Mouse (Mus musculus): ENCODE data around the gene Sox13. TPM values are rescaled to one million over a fixed set of nuclear protein-coding genes. Genes with fewer than 3 reads are reported as not detected.

Sox13 gene
- total RNA-seq, 2 experiments from 2014 or later = 8.3 to 12.0 TPM

DNA sequence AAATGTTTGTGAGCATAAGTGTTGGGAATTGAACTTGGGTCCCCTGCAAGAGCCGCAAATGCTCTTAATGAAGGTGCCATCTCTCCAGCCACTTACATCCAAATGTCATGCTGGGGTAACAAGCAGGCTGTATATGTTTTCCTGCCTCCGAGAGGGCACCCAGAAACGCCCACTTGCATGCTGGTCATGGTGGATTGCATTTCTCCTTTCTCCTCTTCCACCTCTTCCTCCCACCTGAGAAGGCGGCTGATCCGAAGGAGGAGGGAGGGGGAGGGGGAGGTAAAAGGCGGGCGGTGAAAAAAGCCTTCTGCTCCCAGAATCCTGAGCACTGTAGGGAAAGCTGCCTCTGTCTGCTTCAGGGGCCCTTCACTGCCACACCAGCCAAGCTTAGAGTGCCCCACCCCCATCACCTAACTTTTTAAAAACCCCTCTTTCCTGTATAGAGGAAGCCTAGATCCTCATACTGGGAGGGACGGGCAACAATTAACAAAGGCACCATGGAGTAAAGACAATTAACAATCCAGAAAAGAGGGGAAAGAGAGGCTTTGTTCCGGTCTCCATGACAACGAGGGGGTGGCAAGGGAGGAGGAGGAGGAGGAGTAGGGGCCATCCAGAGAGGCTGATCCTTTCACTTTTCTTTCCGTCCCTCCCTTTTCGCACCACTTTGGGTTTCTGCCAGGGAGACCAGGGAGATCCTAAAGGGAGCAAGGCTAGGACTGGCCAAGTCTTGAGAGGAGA is 10.0 kb upstream of the Sox13 start:
- DNase-seq (ENCODE audit: low spot score in 2 of 2) = peak in 1 of 2 experiments; percentile 14
- intact Hi-C loops (cut with DNase I) = no loop called here

DNA sequence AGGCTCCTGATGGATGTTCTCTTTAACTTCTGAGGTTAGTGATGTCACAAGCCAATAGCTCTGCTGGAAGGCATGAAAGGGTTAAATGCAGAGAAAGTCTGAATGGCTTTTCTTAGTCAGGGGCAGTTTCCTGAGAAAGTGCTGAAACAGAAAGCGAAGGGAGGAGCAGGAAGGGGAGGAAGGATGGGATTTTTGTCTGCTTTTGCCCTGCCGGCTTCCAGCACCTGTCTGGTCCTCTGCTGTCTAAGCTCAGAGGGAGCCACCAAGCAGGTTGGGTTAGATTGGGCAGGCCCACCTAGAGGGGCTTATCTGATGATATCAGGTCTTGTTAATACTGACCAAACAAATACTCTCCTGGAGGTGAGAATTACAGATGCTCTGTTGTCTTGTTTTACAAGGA is 8.4 kb upstream of the Sox13 start:
- intact Hi-C loops (cut with DNase I) = no loop called here

DNA sequence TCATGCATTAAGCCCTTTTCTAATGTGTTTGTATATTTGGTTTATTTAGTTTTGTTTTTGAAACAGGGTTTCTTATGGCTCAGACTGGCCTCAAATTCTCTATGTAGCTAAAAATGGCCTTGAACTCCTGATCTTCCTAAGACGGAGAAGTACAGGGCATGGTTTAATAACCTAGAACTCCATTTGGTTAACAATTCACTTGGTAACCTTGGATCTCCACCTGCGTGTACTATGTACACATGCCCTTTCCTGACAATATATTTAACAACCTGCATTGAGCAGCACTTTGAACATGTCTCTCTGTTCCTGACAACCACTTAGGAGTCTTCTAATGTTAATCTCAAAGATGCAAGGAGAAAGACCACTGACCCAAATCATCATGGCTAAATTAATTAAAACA is 7.0 kb upstream of the Sox13 start:
- intact Hi-C loops (cut with DNase I) = no loop called here
- no peak for DNase-seq (ENCODE audit: low spot score in 2 of 2)

More for the DNA sequence above, 8.4 kb upstream of the Sox13 start:
- DNase-seq (ENCODE audit: low spot score in 2 of 2) = no peak

DNA sequence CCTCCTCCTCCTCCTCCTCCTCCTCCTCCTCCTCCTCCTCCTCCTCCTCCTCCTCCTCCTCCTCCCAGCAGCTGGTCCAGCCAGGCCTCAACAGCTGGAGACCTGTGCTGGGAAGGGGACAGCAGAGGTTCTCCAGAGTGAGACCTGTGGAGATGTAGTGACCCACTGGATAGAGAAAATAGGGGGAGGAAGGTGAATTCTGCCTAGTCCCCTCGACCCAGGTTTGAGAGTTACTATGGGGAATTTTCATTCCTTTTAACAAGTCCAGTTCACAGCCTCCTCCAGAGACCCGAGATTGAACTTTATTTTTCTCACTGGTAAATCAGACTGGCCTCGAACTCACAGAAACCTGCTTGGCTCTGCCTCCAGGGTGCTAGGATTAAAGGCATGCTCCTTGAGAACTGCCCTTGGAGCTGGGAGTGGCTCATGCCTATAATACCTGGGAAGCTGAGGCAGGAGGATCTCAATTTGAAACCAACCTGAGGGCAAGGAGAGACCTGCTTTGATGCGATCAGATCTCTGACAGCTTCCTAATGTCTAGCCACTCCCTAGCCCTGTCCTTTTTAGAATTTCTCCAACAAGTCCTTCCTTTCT is 467 bp upstream of the Sox13 start:
- no peak for DNase-seq (ENCODE audit: low spot score in 2 of 2)
- intact Hi-C loops (cut with DNase I) = loop anchor here (5.0 to 10.0 kb wide), 2 partner anchors 37 to 70 kb away; no protein-coding TSS in a partner anchor

DNA sequence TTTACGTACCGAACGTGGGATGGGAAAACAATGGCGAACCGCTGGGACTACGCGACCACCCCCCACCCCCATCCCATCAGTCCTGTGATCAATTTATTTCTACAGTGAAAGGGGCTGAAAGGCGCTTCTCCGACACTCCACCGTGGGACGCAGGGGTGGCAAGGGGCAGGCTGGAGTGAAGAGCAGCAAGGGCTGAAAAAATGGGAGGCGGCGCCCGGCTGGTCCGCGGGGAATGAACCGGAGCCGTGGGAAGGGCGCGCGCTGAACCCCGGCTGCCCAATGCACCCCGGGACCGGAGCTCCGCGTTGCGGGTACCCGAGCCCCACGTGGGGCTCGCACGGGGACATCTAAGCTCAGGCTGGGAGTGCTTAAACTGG is 1.0 kb downstream of the Sox13 start:
- DNase-seq (ENCODE audit: low spot score in 2 of 2) = no peak
- intact Hi-C loops (cut with DNase I) = loop anchor here (1.0 to 10.0 kb wide), 3 partner anchors 36 to 187 kb away; partner anchors contain the start of gene Snrpe

DNA sequence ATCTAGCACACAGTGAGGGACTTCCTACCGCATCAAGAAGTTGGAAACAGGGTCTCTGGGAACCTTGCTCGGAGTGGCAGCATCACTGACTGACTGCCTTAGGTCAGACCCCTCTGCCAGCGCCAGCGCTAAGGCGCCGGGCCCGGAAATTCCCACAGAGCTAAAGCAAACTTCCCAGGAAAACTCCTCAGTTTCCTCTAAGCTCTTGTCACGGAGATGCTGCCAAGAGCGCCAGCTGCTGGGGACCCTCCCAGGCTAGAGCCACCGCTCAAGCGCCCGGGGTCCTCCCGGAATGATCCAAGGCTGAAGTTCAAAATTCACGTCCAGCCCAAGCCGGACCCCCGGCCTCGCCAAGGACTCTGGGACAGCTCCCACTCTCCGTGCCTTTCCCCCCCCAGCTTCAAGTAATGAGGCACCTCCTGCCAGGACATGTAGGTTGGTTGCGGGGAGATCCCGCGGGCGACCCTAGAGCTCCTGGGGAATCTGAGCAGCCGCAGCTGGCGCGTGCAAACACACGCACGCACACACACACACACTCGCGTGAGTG is 1.5 kb downstream of the Sox13 start:
- intact Hi-C loops (cut with DNase I) = loop anchor here (1.0 to 10.0 kb wide), 3 partner anchors 35 to 188 kb away; partner anchors contain the start of gene Snrpe
- DNase-seq (ENCODE audit: low spot score in 2 of 2) = no peak

DNA sequence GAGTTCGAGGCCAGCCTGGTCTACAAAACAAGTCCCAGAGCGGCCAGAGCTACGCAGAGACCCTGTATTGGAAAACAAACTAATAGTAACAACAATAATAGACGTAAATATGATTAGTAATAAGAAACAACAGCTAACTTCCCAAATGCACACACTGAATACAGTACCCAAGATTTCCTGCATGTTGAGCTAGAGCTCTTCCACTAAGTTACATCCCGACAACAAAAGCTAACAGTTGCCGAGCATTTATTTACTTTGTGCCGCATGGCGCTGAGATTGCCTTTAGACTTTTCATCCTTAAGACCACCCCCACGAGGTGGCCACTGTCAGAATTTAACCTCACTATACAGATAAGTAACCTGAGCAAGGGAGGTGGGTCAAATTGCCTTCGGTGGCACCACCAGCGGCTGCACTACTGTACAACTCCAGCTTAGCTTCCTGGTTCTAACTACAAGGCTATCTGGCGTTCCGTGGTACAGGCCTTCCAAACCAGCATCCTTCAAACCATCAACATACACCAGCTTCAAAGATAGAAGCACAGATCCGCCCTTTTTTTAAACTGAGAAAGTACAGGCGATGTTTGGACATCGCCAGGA is 2.1 kb downstream of the Sox13 start:
- DNase-seq (ENCODE audit: low spot score in 2 of 2) = no peak
- intact Hi-C loops (cut with DNase I) = loop anchor here (5.0 to 10.0 kb wide), 2 partner anchors 35 to 73 kb away; no protein-coding TSS in a partner anchor

DNA sequence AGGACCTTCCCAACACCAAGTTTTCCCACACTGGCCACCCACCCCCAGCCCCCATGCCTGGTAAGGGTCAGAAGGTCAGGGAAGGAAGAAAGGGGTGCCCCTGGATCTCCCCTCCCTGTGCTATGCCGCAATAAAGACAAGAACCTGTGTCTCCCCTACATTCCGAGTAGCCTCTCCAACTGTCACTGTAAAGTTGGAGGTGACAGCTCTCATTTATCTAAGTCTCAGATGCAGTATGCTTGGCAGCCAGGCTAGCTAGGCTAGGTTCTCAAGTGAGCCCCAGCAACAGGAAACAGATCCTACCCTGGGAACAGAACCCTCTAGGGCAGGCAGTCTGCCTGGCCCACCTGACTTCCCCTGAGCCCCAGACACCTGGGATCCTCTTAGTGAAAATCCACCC is 3.1 kb downstream of the Sox13 start:
- intact Hi-C loops (cut with DNase I) = loop anchor here (5.0 to 10.0 kb wide), 2 partner anchors 34 to 74 kb away; no protein-coding TSS in a partner anchor
- DNase-seq (ENCODE audit: low spot score in 2 of 2) = no peak

DNA sequence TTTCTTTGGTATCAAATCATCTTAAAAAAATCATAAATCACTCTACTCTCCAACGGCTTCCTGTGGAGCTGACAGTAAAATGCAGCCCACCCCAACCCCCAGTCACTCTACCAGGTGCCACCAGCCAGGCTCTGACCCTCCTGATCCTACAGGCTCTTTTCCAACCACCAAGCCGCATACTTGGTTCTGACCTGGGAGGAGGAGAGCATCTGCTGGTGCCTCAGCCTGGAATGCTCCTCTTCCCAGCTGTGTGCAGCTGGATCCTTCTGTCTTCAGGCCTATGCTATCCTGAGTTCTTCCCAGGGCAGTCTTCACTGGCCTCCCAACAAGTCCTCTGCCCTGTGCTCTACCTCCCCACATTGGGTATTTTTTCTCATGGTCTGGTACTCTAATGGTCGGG is 3.7 kb downstream of the Sox13 start:
- intact Hi-C loops (cut with DNase I) = loop anchor here (5.0 to 10.0 kb wide), 2 partner anchors 33 to 74 kb away; no protein-coding TSS in a partner anchor
- no peak for DNase-seq (ENCODE audit: low spot score in 2 of 2)

DNA sequence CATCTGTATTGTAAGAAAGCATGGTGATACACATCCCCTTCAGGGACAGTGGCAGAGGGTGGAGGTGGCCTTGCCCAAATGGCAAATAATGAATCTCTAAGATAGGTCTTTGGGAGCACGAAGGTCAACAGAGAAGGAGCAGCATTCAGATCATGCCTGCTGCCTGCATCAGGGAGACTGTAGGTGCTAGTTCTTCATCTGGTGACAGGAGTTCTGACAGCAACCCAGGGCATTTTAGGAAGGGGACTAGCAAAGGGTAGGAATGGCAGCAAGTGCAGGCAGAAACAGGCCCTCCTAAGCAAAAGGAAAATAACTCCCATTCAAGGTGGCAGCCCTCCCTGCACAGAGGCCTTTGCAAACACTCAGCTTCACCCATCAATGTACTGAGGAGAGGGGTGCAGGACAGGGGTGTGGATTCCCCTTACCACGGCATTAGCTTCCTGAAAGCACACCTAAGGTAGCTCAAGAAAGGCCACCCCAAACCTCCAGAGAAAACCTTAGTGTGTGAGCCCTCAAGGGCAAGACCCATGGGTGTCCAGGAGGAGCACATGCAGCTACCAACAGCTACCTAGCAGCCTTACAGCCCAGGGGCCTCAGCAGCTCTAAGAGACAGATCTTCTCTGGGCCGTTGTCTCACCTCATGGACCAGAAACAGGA is 4.9 kb downstream of the Sox13 start:
- no peak for DNase-seq (ENCODE audit: low spot score in 2 of 2)
- intact Hi-C loops (cut with DNase I) = no loop called here

DNA sequence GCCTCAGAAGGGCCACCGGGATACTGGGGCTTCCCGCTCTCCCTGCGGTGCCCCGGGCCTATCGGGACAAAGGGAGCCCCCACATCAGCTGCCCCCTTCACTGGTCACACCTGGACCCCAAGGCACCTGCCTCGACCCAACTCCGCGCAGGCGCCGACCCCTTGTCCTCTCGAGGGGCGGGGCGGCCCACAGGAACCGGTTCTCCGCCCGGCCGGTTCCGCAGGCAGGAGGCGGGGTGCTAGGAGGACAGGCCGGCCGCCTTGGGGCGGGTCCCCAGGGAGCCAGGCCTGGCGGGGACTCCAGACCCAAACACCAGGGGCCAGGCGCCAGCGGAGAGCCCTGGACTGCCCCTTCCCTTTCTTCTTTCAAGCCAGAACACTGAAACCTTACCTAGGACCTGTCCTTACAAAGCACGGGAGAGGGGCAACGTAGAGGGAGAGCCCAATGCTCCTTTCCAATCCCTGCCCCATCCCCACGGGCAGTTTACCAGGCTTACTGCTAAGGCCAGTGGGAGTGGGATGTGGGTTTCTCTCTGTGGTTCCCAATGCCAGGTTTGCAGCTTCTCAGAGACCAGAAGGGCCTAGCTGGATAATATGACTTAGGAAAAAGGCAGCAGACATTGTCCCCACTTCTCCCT is 5.9 kb downstream of the Sox13 start:
- intact Hi-C loops (cut with DNase I) = no loop called here
- DNase-seq (ENCODE audit: low spot score in 2 of 2) = peak; percentile 14 to 24

DNA sequence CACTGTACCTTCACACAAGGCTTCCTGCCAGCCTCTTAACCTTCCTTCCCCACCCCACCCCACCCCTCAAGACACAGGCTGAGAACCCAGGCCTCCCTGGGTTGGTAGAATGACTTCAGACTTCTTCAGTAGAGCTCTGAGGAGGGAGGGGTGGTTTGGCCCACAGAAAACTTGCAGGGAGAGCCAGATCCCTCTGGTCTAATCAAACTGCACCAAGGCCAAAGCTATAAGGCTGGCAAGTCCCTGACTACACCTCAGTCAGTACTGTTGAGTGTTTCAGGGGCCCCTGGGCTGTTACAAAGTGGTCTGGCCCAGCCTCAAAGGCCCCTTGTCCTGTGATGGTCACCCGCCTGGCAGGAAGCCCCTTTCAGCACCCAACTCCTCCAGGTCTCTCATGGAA is 6.6 kb downstream of the Sox13 start:
- intact Hi-C loops (cut with DNase I) = no loop called here
- no peak for DNase-seq (ENCODE audit: low spot score in 2 of 2)

DNA sequence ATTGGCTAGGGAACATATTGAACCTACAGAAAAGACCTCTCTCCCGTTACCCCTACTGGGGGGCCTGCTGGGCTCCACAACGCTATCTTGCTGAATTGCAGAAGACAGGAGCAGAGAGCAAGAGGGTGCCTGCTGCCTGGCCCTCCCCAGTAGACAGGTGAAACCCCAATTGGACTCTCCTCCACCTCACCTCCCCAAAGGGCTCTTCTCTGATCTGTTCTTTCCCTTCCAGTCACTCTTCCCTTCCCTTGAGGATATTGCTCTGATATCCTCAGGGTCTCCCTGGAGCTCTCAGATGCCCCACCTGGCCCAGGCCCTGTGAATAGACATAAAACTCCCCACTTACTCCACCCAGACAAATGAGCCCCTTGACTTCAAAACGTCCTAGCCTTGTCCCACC is 7.1 kb downstream of the Sox13 start:
- intact Hi-C loops (cut with DNase I) = no loop called here
- no peak for DNase-seq (ENCODE audit: low spot score in 2 of 2)

DNA sequence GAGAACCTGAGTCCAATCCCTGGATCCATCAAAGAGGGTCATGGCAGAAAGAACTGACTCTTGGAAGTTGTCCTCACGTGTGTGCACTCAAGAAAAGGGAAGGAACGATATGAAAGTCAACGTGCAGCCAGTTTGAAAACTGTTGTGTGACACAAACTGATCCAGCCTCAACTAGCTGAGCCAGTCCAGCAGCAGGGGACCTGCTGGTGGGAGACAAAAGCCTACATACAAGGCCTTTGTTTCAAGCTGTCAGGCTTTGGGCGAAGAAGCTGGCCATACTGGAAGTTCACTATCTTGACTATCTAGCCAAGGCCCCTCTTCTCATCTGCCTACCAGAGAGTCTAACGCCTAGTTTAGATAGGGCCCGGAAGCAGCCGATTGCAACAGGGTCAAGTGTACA is 7.7 kb downstream of the Sox13 start:
- DNase-seq (ENCODE audit: low spot score in 2 of 2) = no peak
- intact Hi-C loops (cut with DNase I) = no loop called here

DNA sequence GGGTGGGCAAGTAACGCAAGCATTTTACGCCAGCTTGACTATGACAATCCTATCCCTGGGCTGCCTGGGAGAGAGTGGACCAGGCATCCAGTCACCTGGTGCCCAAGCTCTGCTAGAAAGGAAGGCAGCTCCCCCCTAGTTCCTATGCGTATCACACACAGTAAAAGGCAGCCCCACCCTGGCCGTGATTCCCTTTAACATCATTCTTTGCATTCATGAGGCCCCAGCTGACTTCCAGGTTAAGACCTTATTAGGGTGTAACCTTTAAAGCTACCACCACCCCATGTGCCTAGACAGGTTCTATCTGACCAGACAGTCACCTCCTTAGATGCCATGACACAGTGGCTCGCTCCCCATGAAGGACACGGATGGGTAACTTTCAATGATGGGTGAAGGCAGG is 8.7 kb downstream of the Sox13 start:
- intact Hi-C loops (cut with DNase I) = no loop called here
- DNase-seq (ENCODE audit: low spot score in 2 of 2) = no peak

DNA sequence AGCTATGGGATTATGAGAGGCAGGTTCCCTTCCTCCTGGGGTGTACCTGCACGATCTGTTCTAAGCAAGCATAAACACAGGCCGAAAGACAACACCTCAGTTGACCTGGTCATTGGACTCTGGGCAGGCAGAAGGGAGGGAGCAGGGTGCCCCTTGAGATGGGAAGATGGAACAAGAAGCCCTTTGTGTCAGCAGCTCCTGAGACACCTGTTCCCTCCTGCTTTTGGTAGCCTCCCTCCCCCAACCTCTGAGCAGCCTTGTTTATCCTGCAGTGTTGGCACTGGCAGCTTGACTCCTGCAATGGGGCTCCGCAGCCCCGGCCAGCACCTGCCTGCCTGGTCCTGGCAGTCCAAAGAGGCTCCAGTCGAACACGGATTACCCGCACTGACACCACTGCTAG is 9.1 kb downstream of the Sox13 start:
- DNase-seq (ENCODE audit: low spot score in 2 of 2) = no peak
- intact Hi-C loops (cut with DNase I) = no loop called here

DNA sequence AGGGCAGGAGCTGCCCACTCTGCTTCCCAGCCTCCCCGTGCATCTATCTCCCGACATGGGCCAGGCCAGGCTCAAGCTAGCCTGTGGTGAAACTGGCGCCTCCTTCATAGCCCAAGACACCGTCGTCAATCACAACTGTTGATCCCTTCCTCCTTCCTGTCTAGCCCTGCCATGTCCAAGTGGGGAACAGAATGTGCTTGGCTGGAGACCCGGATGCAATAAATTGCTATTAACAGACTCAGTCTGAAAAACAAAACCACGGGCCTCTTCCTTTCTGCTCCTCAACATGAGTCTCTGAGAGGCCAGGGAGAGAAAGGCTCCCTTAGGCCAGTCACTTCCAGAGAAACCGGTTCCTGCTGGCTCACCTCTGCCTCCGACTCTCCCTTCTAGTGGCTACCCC is 11.2 kb downstream of the Sox13 start:
- no peak for DNase-seq (ENCODE audit: low spot score in 2 of 2)
- intact Hi-C loops (cut with DNase I) = no loop called here

DNA sequence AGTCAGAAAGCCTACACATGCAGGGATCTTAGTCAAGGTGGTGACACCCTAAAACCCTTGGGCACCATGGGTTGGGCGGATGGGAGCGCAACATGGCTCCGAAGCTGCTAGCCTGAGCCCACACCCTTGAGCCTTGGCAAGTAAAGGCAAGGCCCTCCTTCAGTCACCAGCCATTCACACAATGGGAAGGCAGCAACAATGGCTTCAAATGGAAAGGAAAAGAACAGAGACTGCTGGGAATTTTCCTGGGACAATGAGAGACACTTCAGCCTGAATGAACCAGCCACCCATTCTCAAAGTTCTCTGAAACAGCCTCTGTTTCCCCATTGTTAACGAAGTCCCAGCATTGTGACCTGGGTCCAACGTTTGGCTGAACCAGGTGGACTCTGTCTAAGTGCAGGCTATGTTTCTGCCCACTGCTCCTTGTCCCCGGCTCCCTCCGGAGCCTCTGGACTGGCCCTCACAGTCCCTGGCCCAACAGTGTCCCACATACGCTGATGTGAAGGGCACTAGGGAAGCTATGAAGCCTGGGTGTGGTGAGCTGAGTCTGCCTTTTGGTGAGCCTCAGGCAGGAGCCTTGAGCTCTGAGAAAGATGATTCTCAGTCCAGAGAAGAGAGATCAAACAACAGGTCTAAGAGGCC is 12.6 kb downstream of the Sox13 start:
- DNase-seq (ENCODE audit: low spot score in 2 of 2) = no peak
- intact Hi-C loops (cut with DNase I) = no loop called here

DNA sequence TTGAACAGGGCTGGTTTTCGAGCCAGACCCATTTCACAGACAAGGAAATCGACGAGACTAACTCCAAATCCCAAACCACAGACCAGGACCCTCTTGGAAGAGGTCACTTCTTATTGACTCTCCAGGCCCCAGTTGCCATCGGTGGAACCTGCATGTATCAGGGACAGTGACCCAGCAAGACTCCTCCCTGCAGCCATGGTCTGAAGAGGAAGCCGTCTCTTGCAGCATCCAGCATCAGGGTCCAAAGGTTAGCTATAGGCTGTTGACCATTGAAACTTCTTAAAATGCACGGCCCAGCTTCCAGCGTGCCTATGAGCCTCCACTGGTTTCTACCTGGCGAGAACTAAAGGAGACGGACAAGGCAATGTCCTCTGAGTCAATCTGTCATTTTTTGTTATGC is 14.4 kb downstream of the Sox13 start:
- DNase-seq (ENCODE audit: low spot score in 2 of 2) = no peak
- intact Hi-C loops (cut with DNase I) = no loop called here

All from left cerebral cortex, postnatal 36 days (tissue).